Mouse (Mus musculus): ENCODE measurements around the gene Mcm7. TPM values are rescaled to one million over a fixed set of nuclear protein-coding genes. Genes with fewer than 3 reads are reported as not detected.

Mcm7 gene
- total and polyA plus RNA-seq, 3 experiments, result 202 to 565 (median 255) TPM

Other genes with a start within 250 kb of the Mcm7 start
- gene Gjc3, start 209.3 kb downstream of the Mcm7 start, total RNA-seq (2012; rRNA removed), result not detected in 2 replicates
- gene Gjc3, start 209.3 kb downstream of the Mcm7 start, polyA plus RNA-seq (2012; ENCODE audit: insufficient read depth in 1 of 2, insufficient read length in 2 of 2, low read depth in 1 of 2, low replicate concordance in 2 of 2, missing spikeins in 1 of 2), result not detected
- not detected in 2 replicates for gene Azgp1, start 190.9 kb downstream of the Mcm7 start, total RNA-seq (2012; rRNA removed)
- not detected for gene Azgp1, start 190.9 kb downstream of the Mcm7 start, polyA plus RNA-seq (2012; ENCODE audit: insufficient read depth in 1 of 2, insufficient read length in 2 of 2, low read depth in 1 of 2, low replicate concordance in 2 of 2, missing spikeins in 1 of 2)
- not detected in 2 replicates for gene Smok3a, start 151.2 kb downstream of the Mcm7 start, total RNA-seq (2012; rRNA removed)
- not detected for gene Smok3a, start 151.2 kb downstream of the Mcm7 start, polyA plus RNA-seq (2012; ENCODE audit: insufficient read depth in 1 of 2, insufficient read length in 2 of 2, low read depth in 1 of 2, low replicate concordance in 2 of 2, missing spikeins in 1 of 2)
- not detected in 2 replicates for gene Smok3b, start 151.0 kb downstream of the Mcm7 start, total RNA-seq (2012; rRNA removed)
- not detected for gene Smok3b, start 151.0 kb downstream of the Mcm7 start, polyA plus RNA-seq (2012; ENCODE audit: insufficient read depth in 1 of 2, insufficient read length in 2 of 2, low read depth in 1 of 2, low replicate concordance in 2 of 2, missing spikeins in 1 of 2)
- not detected in 2 replicates for gene Smok3c, start 119.2 kb downstream of the Mcm7 start, total RNA-seq (2012; rRNA removed)
- gene Smok3c, start 119.2 kb downstream of the Mcm7 start, polyA plus RNA-seq (2012; ENCODE audit: insufficient read depth in 1 of 2, insufficient read length in 2 of 2, low read depth in 1 of 2, low replicate concordance in 2 of 2, missing spikeins in 1 of 2), result not detected
- 11.5 and 13.4 TPM in 2 replicates for gene Zkscan1, start 87.3 kb downstream of the Mcm7 start, total RNA-seq (2012; rRNA removed)
- gene Zkscan1, start 87.3 kb downstream of the Mcm7 start, polyA plus RNA-seq (2012; ENCODE audit: insufficient read depth in 1 of 2, insufficient read length in 2 of 2, low read depth in 1 of 2, low replicate concordance in 2 of 2, missing spikeins in 1 of 2), result 10 to 100 TPM; 10.6 to 51.7 TPM
- gene Zscan21, start 55.5 kb downstream of the Mcm7 start, total RNA-seq (2012; rRNA removed), result 7.6 and 9.0 TPM in 2 replicates
- gene Zscan21, start 55.5 kb downstream of the Mcm7 start, polyA plus RNA-seq (2012; ENCODE audit: insufficient read depth in 1 of 2, insufficient read length in 2 of 2, low read depth in 1 of 2, low replicate concordance in 2 of 2, missing spikeins in 1 of 2), result 10 to 100 TPM in 1 of 2 experiments, not detected in 1; 10.5 TPM
- gene Zfp113, start 16.7 kb downstream of the Mcm7 start, total RNA-seq (2012; rRNA removed), result 5.4 and 6.9 TPM in 2 replicates
- 1 to 10 TPM in 1 of 2 experiments, not detected in 1; 6.8 TPM for gene Zfp113, start 16.7 kb downstream of the Mcm7 start, polyA plus RNA-seq (2012; ENCODE audit: insufficient read depth in 1 of 2, insufficient read length in 2 of 2, low read depth in 1 of 2, low replicate concordance in 2 of 2, missing spikeins in 1 of 2)
- gene Cops6, start 11.4 kb downstream of the Mcm7 start, total RNA-seq (2012; rRNA removed), result 52.6 and 63.7 TPM in 2 replicates
- gene Cops6, start 11.4 kb downstream of the Mcm7 start, polyA plus RNA-seq (2012; ENCODE audit: insufficient read depth in 1 of 2, insufficient read length in 2 of 2, low read depth in 1 of 2, low replicate concordance in 2 of 2, missing spikeins in 1 of 2), result 100 to 1,000 TPM in 1 of 2 experiments, not detected in 1; 152 TPM
- gene Ap4m1, start 420 bp downstream of the Mcm7 start, total RNA-seq (2012; rRNA removed), result 19.1 and 22.2 TPM in 2 replicates
- gene Ap4m1, start 420 bp downstream of the Mcm7 start, polyA plus RNA-seq (2012; ENCODE audit: insufficient read depth in 1 of 2, insufficient read length in 2 of 2, low read depth in 1 of 2, low replicate concordance in 2 of 2, missing spikeins in 1 of 2), result 10 to 100 TPM in 1 of 2 experiments, not detected in 1; 38.5 TPM
- gene Taf6, start 15.0 kb upstream of the Mcm7 start, total RNA-seq (2012; rRNA removed), result 52.6 and 59.6 TPM in 2 replicates
- 10 to 100 TPM in 1 of 2 experiments, not detected in 1; 94.7 TPM for gene Taf6, start 15.0 kb upstream of the Mcm7 start, polyA plus RNA-seq (2012; ENCODE audit: insufficient read depth in 1 of 2, insufficient read length in 2 of 2, low read depth in 1 of 2, low replicate concordance in 2 of 2, missing spikeins in 1 of 2)
- gene Cnpy4, start 15.1 kb upstream of the Mcm7 start, total RNA-seq (2012; rRNA removed), result 7.8 TPM in 2 replicates
- 10 to 100 TPM in 1 of 2 experiments, not detected in 1; 12.1 TPM for gene Cnpy4, start 15.1 kb upstream of the Mcm7 start, polyA plus RNA-seq (2012; ENCODE audit: insufficient read depth in 1 of 2, insufficient read length in 2 of 2, low read depth in 1 of 2, low replicate concordance in 2 of 2, missing spikeins in 1 of 2)
- 5.0 and 5.2 TPM in 2 replicates for gene Mblac1, start 21.9 kb upstream of the Mcm7 start, total RNA-seq (2012; rRNA removed)
- gene Mblac1, start 21.9 kb upstream of the Mcm7 start, polyA plus RNA-seq (2012; ENCODE audit: insufficient read depth in 1 of 2, insufficient read length in 2 of 2, low read depth in 1 of 2, low replicate concordance in 2 of 2, missing spikeins in 1 of 2), result 1 to 10 TPM in 1 of 2 experiments, not detected in 1; 5.7 TPM
- not detected in 2 replicates for gene Nxpe5, start 53.5 kb upstream of the Mcm7 start, total RNA-seq (2012; rRNA removed)
- gene Nxpe5, start 53.5 kb upstream of the Mcm7 start, polyA plus RNA-seq (2012; ENCODE audit: insufficient read depth in 1 of 2, insufficient read length in 2 of 2, low read depth in 1 of 2, low replicate concordance in 2 of 2, missing spikeins in 1 of 2), result not detected
- 45.7 and 51.5 TPM in 2 replicates for gene Lamtor4, start 83.1 kb upstream of the Mcm7 start, total RNA-seq (2012; rRNA removed)
- 10 to 100 TPM in 1 of 2 experiments, not detected in 1; 59.0 TPM for gene Lamtor4, start 83.1 kb upstream of the Mcm7 start, polyA plus RNA-seq (2012; ENCODE audit: insufficient read depth in 1 of 2, insufficient read length in 2 of 2, low read depth in 1 of 2, low replicate concordance in 2 of 2, missing spikeins in 1 of 2)
- 27.8 and 35.6 TPM in 2 replicates for gene BC037034, start 91.6 kb upstream of the Mcm7 start, total RNA-seq (2012; rRNA removed)
- gene BC037034, start 91.6 kb upstream of the Mcm7 start, polyA plus RNA-seq (2012; ENCODE audit: insufficient read depth in 1 of 2, insufficient read length in 2 of 2, low read depth in 1 of 2, low replicate concordance in 2 of 2, missing spikeins in 1 of 2), result 10 to 100 TPM in 1 of 2 experiments, not detected in 1; 59.1 TPM
- 0.15 and 0.16 TPM in 2 replicates for gene Gal3st4, start 100.4 kb upstream of the Mcm7 start, total RNA-seq (2012; rRNA removed)
- gene Gal3st4, start 100.4 kb upstream of the Mcm7 start, polyA plus RNA-seq (2012; ENCODE audit: insufficient read depth in 1 of 2, insufficient read length in 2 of 2, low read depth in 1 of 2, low replicate concordance in 2 of 2, missing spikeins in 1 of 2), result under 1 TPM in 1 of 2 experiments, not detected in 1; 0.17 TPM
- gene Gm43720, start 107.5 kb upstream of the Mcm7 start, total RNA-seq (2012; rRNA removed), result not detected in 2 replicates
- gene Gm43720, start 107.5 kb upstream of the Mcm7 start, polyA plus RNA-seq (2012; ENCODE audit: insufficient read depth in 1 of 2, insufficient read length in 2 of 2, low read depth in 1 of 2, low replicate concordance in 2 of 2, missing spikeins in 1 of 2), result not detected
- 0.04 TPM in 1 of 2 replicates, not detected in the other for gene Gpc2, start 107.6 kb upstream of the Mcm7 start, total RNA-seq (2012; rRNA removed)
- gene Gpc2, start 107.6 kb upstream of the Mcm7 start, polyA plus RNA-seq (2012; ENCODE audit: insufficient read depth in 1 of 2, insufficient read length in 2 of 2, low read depth in 1 of 2, low replicate concordance in 2 of 2, missing spikeins in 1 of 2), result not detected
- not detected in 2 replicates for gene Stag3, start 107.8 kb upstream of the Mcm7 start, total RNA-seq (2012; rRNA removed)
- gene Stag3, start 107.8 kb upstream of the Mcm7 start, polyA plus RNA-seq (2012; ENCODE audit: insufficient read depth in 1 of 2, insufficient read length in 2 of 2, low read depth in 1 of 2, low replicate concordance in 2 of 2, missing spikeins in 1 of 2), result under 1 TPM in 1 of 2 experiments, not detected in 1; 0.07 TPM
- not detected in 2 replicates for gene Pvrig, start 169.5 kb upstream of the Mcm7 start, total RNA-seq (2012; rRNA removed)
- gene Pvrig, start 169.5 kb upstream of the Mcm7 start, polyA plus RNA-seq (2012; ENCODE audit: insufficient read depth in 1 of 2, insufficient read length in 2 of 2, low read depth in 1 of 2, low replicate concordance in 2 of 2, missing spikeins in 1 of 2), result not detected